Mouse (Mus musculus): ENCODE data around the gene Kbtbd4. TPM values are rescaled to one million over a fixed set of nuclear protein-coding genes. Genes with fewer than 3 reads are reported as not detected.
A peak's percentile ranks its signal among the peaks of the same experiment; 100 is the strongest.

Gene Kbtbd4
- polyA plus RNA-seq (2014; fragmentation: Nextera tagmentation; extraction: Ambion mirVana), result 37.5 and 43.4 TPM in 2 replicates

DNA sequence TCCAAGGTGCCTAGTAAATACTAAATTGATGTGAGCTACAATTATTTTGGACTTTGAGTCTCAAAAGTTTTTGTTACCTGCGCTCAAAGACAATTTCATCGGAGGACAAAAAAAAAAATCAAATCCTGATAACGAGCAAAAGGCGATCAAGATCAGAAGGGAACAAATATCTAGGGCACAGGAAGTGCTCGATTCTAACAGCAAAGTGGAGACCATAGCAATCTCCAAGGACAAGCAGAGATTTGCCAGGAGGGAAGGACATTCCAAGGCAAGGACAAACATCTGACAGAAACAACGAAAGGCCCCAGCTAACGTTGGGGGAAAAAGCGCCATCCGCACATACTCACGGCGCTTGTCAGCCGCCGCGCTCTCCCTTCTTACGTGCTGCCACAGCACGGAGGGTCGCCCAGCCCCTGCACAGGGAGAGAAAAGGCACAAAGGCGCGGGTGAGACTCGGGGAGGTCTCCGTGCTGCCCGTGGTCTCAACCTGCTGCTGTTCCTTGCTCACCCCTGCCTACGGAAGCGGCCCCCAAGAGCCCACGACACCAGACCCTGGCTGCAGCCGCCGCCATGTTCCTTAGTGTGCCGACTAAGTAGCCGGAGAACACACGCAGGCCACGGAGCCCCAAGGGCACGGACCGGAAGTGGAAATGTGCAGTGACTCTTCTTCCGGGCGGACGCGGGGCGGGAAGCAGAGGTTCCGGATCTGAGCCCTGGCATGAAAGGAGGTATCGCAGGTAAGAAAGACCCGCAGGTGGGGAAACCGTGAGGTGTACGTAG, at the start of gene Kbtbd4, which contains the start of gene Ndufs3:
Gene Kbtbd4 (plus strand): TSS at position 665 of the 780 bp plus-strand sequence.
Gene Ndufs3 (minus strand): TSS at position 752 of the 780 bp plus-strand sequence.
- Histone ChIP-seq H3K4me3 (ENCODE audit: low read length) (peak within 1 kb of the TSS; percentile 74), H3K9ac (ENCODE audit: low read depth, low read length) (peak within 1 kb of the TSS; percentile 89), H3K9me3 (ENCODE audit: control insufficient read depth, low read length) (no peaks in the 10 kb centered on the region), H3K27me3 (ENCODE audit: control insufficient read depth, insufficient read depth, low read length) (no peaks in the 10 kb centered on the region), H3K27ac (ENCODE audit: low read depth, low read length) (peak within 1 kb of the TSS; percentile 75), H3K4me2 (replicated peaks; ENCODE audit: low read depth, low read length) (peak within 1 kb of the TSS; percentile 56), H3K4me1 (ENCODE audit: control insufficient read depth, insufficient read depth, low read length) (peaks cover 13% of the 10 kb centered on the region; the same call in 1 of the 2 replicates), H3K36me3 (ENCODE audit: control insufficient read depth, insufficient read depth, low read length) (peaks cover 58% of the 10 kb centered on the region)
- under 1% methylated on average over 43 of the region's 43 CpGs for WGBS
- ATAC-seq (ENCODE audit: low FRiP score, low TSS enrichment), result peak; percentile 95

DNA sequence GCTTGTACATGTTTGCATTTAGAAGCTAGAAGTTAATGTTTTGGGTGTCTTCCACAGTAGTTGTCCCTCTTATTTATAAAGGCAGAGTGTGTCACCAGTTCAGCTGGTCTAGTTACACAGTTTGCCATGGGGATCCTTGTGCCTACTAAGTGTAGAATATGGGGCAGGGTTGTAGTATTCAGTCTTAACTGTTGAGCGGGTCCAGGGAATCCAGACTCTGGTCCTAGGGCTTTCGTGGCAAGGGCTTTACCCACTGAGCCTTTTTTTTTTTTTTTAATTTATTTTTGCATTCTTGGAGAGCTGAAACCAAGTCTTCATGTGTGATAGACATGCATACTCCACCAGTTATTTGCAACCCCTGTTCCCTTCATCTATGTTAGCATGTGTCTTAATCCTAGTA, 43.1 kb upstream of the Kbtbd4 start:
- Histone ChIP-seq H3K27me3 (ENCODE audit: control insufficient read depth, insufficient read depth, low read length) (no peaks in the 10 kb centered on the region), H3K27ac (ENCODE audit: low read depth, low read length) (no peak overlapping the region), H3K4me3 (ENCODE audit: low read length) (no peak overlapping the region), H3K36me3 (ENCODE audit: control insufficient read depth, insufficient read depth, low read length) (peaks cover 69% of the 10 kb centered on the region), H3K4me2 (replicated peaks; ENCODE audit: low read depth, low read length) (no peak overlapping the region), H3K9ac (ENCODE audit: low read depth, low read length) (no peak overlapping the region), H3K9me3 (ENCODE audit: control insufficient read depth, low read length) (no peaks in the 10 kb centered on the region), H3K4me1 (ENCODE audit: control insufficient read depth, insufficient read depth, low read length) (no peaks in the 10 kb centered on the region)
- 91% methylated on average over 2 of the region's 2 CpGs for WGBS
- ATAC-seq (ENCODE audit: low FRiP score, low TSS enrichment), result no peak

DNA sequence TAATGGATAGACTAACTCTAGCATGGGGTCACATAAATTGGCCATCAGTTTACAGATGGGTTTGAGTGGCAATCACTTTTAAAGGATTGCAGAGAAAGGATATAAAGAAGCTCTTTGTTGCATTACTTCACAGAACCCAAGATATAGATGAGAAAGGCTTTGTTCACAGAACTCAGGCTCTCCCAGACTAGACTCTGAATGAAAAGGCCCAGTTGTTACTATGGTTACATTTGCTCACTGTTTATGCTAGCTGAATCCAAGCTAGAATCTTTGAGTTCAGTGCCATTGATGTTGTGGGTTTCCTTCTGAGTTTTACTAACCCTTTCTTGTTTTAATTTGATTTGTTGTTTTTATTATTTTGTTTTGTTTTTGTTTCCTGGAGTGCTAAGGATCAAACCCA, 40.4 kb upstream of the Kbtbd4 start:
- ATAC-seq (ENCODE audit: low FRiP score, low TSS enrichment), result no peak

DNA sequence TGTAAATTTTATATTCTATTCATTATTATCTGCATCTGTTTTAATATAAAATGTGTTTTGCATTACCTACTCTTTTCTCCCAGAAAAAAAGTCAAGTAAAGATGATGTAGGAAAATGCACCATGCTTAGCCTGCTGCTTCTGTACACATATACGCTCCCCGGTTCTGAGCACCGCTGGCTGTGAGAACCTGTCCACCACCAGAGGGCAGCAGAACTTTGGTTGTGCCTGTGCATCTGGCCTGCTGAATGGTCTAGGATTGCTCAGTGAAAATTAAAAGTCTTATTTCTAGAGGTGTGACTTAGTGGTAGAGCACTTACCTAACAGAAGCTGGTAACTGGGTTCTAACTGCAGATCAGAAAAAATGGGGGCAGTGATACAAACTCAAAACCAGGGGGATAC, 38.0 kb upstream of the Kbtbd4 start:
- H3K4me1 ChIP-seq (ENCODE audit: control insufficient read depth, insufficient read depth, low read length), result no peaks in the 10 kb centered on the region
- no peak overlapping the region for H3K27ac ChIP-seq (ENCODE audit: low read depth, low read length)
- peaks cover 42% of the 10 kb centered on the region for H3K36me3 ChIP-seq (ENCODE audit: control insufficient read depth, insufficient read depth, low read length)
- H3K9ac ChIP-seq (ENCODE audit: low read depth, low read length), result no peak overlapping the region
- H3K4me3 ChIP-seq (ENCODE audit: low read length), result no peak overlapping the region
- 31% methylated on average over 3 of the region's 3 CpGs for WGBS
- ATAC-seq (ENCODE audit: low FRiP score, low TSS enrichment), result peak; percentile 92
- no peaks in the 10 kb centered on the region for H3K27me3 ChIP-seq (ENCODE audit: control insufficient read depth, insufficient read depth, low read length)
- H3K9me3 ChIP-seq (ENCODE audit: control insufficient read depth, low read length), result no peaks in the 10 kb centered on the region
- H3K4me2 ChIP-seq (replicated peaks; ENCODE audit: low read depth, low read length), result no peak overlapping the region

More for the DNA sequence above, 40.4 kb upstream of the Kbtbd4 start:
- Histone ChIP-seq H3K36me3 (ENCODE audit: control insufficient read depth, insufficient read depth, low read length) (peaks cover 66% of the 10 kb centered on the region), H3K27me3 (ENCODE audit: control insufficient read depth, insufficient read depth, low read length) (no peaks in the 10 kb centered on the region), H3K9ac (ENCODE audit: low read depth, low read length) (no peak overlapping the region), H3K27ac (ENCODE audit: low read depth, low read length) (no peak overlapping the region), H3K4me3 (ENCODE audit: low read length) (no peak overlapping the region), H3K9me3 (ENCODE audit: control insufficient read depth, low read length) (no peaks in the 10 kb centered on the region), H3K4me1 (ENCODE audit: control insufficient read depth, insufficient read depth, low read length) (no peaks in the 10 kb centered on the region), H3K4me2 (replicated peaks; ENCODE audit: low read depth, low read length) (no peak overlapping the region)

DNA sequence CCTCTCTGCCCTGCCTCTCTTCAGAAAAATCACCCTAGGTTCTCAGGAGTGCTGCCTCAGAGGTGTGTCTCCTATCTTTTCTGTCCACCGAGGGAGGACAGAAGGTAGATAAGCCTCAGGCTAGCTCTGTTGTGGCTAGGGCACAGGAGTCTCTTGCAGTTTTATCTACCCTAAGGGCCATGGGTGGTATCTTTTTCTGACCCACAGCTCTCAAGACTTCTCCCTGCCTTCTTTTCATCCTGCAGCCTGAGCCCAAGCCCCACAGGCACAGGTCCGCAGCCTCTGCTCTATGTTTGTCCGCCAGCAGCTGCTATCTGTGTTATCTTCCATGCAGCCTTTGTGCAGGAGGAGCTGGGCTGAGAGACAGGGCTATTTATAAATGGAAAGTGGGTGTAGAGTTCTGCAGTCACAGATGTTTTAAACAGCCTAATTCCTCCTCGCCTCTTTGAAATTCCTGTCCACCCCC, 34.4 kb upstream of the Kbtbd4 start:
- Histone ChIP-seq H3K36me3 (ENCODE audit: control insufficient read depth, insufficient read depth, low read length) (peaks cover 19% of the 10 kb centered on the region), H3K4me2 (replicated peaks; ENCODE audit: low read depth, low read length) (no peak overlapping the region), H3K27ac (ENCODE audit: low read depth, low read length) (no peak overlapping the region), H3K4me1 (ENCODE audit: control insufficient read depth, insufficient read depth, low read length) (no peaks in the 10 kb centered on the region), H3K27me3 (ENCODE audit: control insufficient read depth, insufficient read depth, low read length) (no peaks in the 10 kb centered on the region), H3K9ac (ENCODE audit: low read depth, low read length) (no peak overlapping the region), H3K4me3 (ENCODE audit: low read length) (no peak overlapping the region), H3K9me3 (ENCODE audit: control insufficient read depth, low read length) (no peaks in the 10 kb centered on the region)
- WGBS, result 40% methylated on average over 4 of the region's 4 CpGs
- no peak for ATAC-seq (ENCODE audit: low FRiP score, low TSS enrichment)

DNA sequence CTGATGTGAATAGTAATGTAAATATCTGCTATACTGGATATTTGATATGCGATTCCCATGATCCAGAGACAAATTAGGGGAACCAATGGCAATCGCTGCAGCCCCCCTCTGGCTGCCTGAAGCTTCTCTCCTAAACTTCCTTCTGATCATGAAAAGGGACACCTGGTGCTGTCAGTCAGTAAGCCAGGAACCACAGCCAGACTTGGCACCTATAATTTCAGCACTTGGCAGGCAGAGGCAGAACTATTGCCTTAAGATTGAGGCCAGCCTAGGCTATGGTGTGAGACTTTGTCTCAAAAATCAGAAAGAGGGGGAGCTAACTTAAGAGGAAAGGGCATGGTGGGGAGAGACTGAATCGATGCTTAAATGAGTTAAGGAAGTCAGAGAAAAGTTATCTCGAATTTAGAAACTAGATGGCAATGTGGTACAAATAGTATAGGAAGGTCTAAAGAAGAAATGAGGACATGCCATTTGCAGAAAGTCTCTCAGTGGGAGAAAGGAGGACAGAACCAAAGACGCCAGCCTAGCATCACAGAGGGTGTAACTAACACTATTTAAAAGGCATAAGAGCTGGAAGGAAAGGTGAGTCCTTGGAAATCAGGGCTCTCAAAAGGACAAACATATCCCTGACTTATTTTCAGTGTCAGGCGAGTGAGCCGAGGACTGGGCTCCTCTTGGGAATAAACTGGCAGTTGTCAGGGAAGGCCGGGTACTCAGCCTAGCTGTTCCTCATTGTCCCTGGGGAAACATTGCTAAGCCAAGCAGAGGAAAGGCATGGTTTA, 33.2 kb upstream of the Kbtbd4 start:
- Histone ChIP-seq H3K36me3 (ENCODE audit: control insufficient read depth, insufficient read depth, low read length) (peaks cover 11% of the 10 kb centered on the region; the same call in 1 of the 2 replicates), H3K27ac (ENCODE audit: low read depth, low read length) (no peak overlapping the region), H3K9me3 (ENCODE audit: control insufficient read depth, low read length) (no peaks in the 10 kb centered on the region), H3K9ac (ENCODE audit: low read depth, low read length) (no peak overlapping the region), H3K27me3 (ENCODE audit: control insufficient read depth, insufficient read depth, low read length) (no peaks in the 10 kb centered on the region), H3K4me2 (replicated peaks; ENCODE audit: low read depth, low read length) (no peak overlapping the region), H3K4me1 (ENCODE audit: control insufficient read depth, insufficient read depth, low read length) (no peaks in the 10 kb centered on the region), H3K4me3 (ENCODE audit: low read length) (no peak overlapping the region)
- 63% methylated on average over 8 of the region's 8 CpGs for WGBS
- ATAC-seq (ENCODE audit: low FRiP score, low TSS enrichment), result no peak

DNA sequence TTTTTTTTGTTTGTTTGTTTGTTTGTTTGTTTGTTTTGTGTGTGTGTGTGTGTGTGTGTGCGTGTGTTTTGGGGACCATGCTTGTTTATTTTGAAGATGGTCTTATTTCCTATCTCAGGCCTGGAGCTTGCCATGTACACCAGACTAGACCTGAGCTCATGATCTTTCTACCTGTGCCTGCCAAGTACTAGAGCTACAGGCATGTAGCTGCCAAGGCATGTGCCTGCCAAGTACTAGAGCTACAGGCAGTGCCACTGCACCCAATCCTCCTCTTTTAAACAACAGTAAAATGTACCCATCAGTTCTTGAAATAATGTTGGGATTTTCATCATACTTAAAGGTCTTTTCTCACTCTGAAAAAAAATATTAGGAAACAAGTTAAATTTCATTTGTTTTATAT, 30.5 kb upstream of the Kbtbd4 start:
- Histone ChIP-seq H3K27me3 (ENCODE audit: control insufficient read depth, insufficient read depth, low read length) (no peaks in the 10 kb centered on the region), H3K4me3 (ENCODE audit: low read length) (no peak overlapping the region), H3K4me1 (ENCODE audit: control insufficient read depth, insufficient read depth, low read length) (no peaks in the 10 kb centered on the region), H3K36me3 (ENCODE audit: control insufficient read depth, insufficient read depth, low read length) (no peaks in the 10 kb centered on the region; the same call in 1 of the 2 replicates), H3K9ac (ENCODE audit: low read depth, low read length) (no peak overlapping the region), H3K27ac (ENCODE audit: low read depth, low read length) (no peak overlapping the region), H3K9me3 (ENCODE audit: control insufficient read depth, low read length) (no peaks in the 10 kb centered on the region), H3K4me2 (replicated peaks; ENCODE audit: low read depth, low read length) (no peak overlapping the region)
- 95% methylated on average over 1 of the region's 1 CpGs for WGBS
- ATAC-seq (ENCODE audit: low FRiP score, low TSS enrichment), result no peak

DNA sequence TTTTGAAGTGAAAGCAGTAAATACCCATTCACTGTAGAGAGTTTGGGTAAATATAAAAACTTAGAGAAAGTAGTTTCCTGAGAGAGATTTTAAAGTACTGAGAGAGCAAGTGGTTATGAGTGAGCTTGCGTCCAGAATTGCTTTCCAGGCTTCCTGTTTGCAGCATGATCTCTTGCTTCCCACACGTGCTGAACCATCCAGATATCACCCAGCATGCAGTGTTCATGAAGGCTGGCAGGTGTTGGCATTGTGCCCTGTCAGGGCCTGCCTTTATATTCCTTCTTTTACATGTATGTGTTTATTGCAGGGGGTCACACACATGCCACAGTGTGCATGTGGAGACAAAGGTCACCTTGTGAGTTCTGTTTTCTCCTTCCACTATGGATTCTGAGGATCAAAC, 29.3 kb upstream of the Kbtbd4 start:
- WGBS, result 70% methylated on average over 2 of the region's 2 CpGs
- ATAC-seq (ENCODE audit: low FRiP score, low TSS enrichment), result no peak
- no peaks in the 10 kb centered on the region for H3K4me1 ChIP-seq (ENCODE audit: control insufficient read depth, insufficient read depth, low read length)

More for the DNA sequence above, 29.3 kb upstream of the Kbtbd4 start:
- no peaks in the 10 kb centered on the region for H3K36me3 ChIP-seq (ENCODE audit: control insufficient read depth, insufficient read depth, low read length)
- H3K4me3 ChIP-seq (ENCODE audit: low read length), result no peak overlapping the region
- no peaks in the 10 kb centered on the region for H3K27me3 ChIP-seq (ENCODE audit: control insufficient read depth, insufficient read depth, low read length)
- H3K4me2 ChIP-seq (replicated peaks; ENCODE audit: low read depth, low read length), result no peak overlapping the region
- H3K9me3 ChIP-seq (ENCODE audit: control insufficient read depth, low read length), result no peaks in the 10 kb centered on the region
- no peak overlapping the region for H3K27ac ChIP-seq (ENCODE audit: low read depth, low read length)
- H3K9ac ChIP-seq (ENCODE audit: low read depth, low read length), result no peak overlapping the region
